Mouse (Mus musculus) kidney, postnatal 25 days (tissue): Measurements from ENCODE around the gene Srgap3.
"Not testable (repeated sequence)": the region's sequence is repeated elsewhere in the genome, so short reads cannot be mapped to it uniquely, and the experiment has no call there.

ENCODE experiments used
- DNase-seq, 2 experiments: peaks; one replicate each; pipeline ENCODE4 v3.0.0; 2021; ENCODE audit warnings: mixed read lengths in 2 of 2

Gene Srgap3

GRCm38 (mm10) chr6:112735054-112735453, 212.0 kb downstream of the Srgap3 start:
- DNase-seq, result no peak

GRCm38 (mm10) chr6:112733942-112734341, 213.1 kb downstream of the Srgap3 start:
- no peak for DNase-seq

GRCm38 (mm10) chr6:112732434-112732833, 214.6 kb downstream of the Srgap3 start:
- no peak for DNase-seq

- no peak for DNase-seq
Measured at GRCm38 (mm10) chr6:112731386-112731785, 215.7 kb downstream of the Srgap3 start.

GRCm38 (mm10) chr6:112728760-112729422, 218.2 kb downstream of the Srgap3 start:
- peak; percentile 74 to 86 for DNase-seq

GRCm38 (mm10) chr6:112725468-112725867, 221.6 kb downstream of the Srgap3 start:
- DNase-seq, result no peak

GRCm38 (mm10) chr6:112720409-112721080, 226.5 kb downstream of the Srgap3 start:
- no peak for DNase-seq

GRCm38 (mm10) chr6:112719983-112720382, 227.1 kb downstream of the Srgap3 start:
- no peak for DNase-seq

GRCm38 (mm10) chr6:112717168-112717567, 229.9 kb downstream of the Srgap3 start:
- DNase-seq, result peak; percentile 42 to 43

- no peak for DNase-seq
Measured at GRCm38 (mm10) chr6:112713951-112714350, 233.1 kb downstream of the Srgap3 start.

- DNase-seq, result not testable (repeated sequence)
Measured at GRCm38 (mm10) chr6:112702296-112702695, 244.8 kb downstream of the Srgap3 start.

GRCm38 (mm10) chr6:112700392-112700791, 246.7 kb downstream of the Srgap3 start:
- peak in 1 of 2 experiments; percentile 68 for DNase-seq

GRCm38 (mm10) chr6:112699115-112699514, 248.0 kb downstream of the Srgap3 start:
- no peak for DNase-seq

GRCm38 (mm10) chr6:112696056-112696950, 250.8 kb downstream of the Srgap3 start, which contains the start of gene Rad18:
Gene Rad18, minus strand, starts transcription at chr6:112696686.
- DNase-seq, result peak; percentile 84 to 90

GRCm38 (mm10) chr6:112694492-112694891, 252.6 kb downstream of the Srgap3 start:
- no peak for DNase-seq

- no peak for DNase-seq
Measured at GRCm38 (mm10) chr6:112691523-112691922, 255.5 kb downstream of the Srgap3 start.

- DNase-seq, result no peak
Measured at GRCm38 (mm10) chr6:112688033-112688432, 259.0 kb downstream of the Srgap3 start.

GRCm38 (mm10) chr6:112686485-112686884, 260.6 kb downstream of the Srgap3 start:
- no peak for DNase-seq

- no peak for DNase-seq
Measured at GRCm38 (mm10) chr6:112684065-112684464, 263.0 kb downstream of the Srgap3 start.
